In the genomic region with DNA sequence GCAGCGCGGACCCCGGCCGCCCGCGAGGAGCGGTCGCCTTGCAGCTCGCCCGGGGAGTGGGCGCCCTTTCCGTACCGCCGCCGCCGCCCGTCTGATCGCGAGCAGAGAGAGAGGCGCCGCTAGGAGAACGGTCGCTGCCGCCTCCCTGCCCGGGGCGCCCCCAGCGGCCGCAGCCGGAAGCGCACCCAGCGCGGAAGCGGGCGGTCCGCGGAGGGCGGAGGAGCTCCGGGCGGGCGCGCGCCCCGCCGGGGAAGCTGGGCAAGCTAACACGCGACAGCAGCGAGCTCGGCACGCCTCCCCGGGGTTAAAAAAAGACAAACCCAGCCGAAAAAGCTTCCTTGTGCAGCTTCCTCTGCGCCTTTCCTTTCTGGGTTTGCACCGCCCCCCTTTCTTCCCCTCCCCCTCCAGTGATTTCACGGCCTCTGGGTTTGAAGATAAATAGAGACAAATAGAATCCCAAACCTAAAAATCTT, we compare ENCODE assay signal across 8 mouse cellular contexts. TPM values are rescaled to one million over a fixed set of nuclear protein-coding genes. Genes with fewer than 3 reads are reported as not detected.
DNase-seq lines count a peak whose midpoint lies in the region; ATAC-seq and TF ChIP-seq lines count a peak whose summit lies in the region.

Gene Fam102b, minus strand, starts transcription at position 93 of the 473 bp plus-strand sequence.

- H3K36me3 ChIP-seq in hindbrain, embryonic 16.5 days (ENCODE audit: control insufficient read depth, insufficient read depth, low read length): no peaks in the 10 kb centered on the region
- H3K36me3 ChIP-seq in megakaryocyte, embryonic 14.5 days (replicated peaks; ENCODE audit: low read length): peaks cover 11% of the 10 kb centered on the region

- peak within 1 kb of the TSS; percentile 89 for H3K9ac ChIP-seq in hindbrain, embryonic 16.5 days (ENCODE audit: low read depth, low read length)

- H3K4me2 ChIP-seq in hindbrain, embryonic 16.5 days (ENCODE audit: low read length): peak within 1 kb of the TSS; percentile 69

- peak within 1 kb of the TSS; percentile 88 for H3K27ac ChIP-seq in gastrocnemius, adult 2 months
- peak within 1 kb of the TSS; percentile 86 for H3K27ac ChIP-seq in hindbrain, embryonic 16.5 days (ENCODE audit: low read depth, low read length)

- peak; percentile 73 for ATAC-seq in common myeloid progenitor, adult 5-6 weeks (replicated peaks; ENCODE audit: low read depth, poor library complexity, severe bottlenecking)
- peak; percentile 90 for ATAC-seq in hindbrain, embryonic 16.5 days

- no peaks in the 10 kb centered on the region for H3K27me3 ChIP-seq in hindbrain, embryonic 16.5 days (replicated peaks; ENCODE audit: control insufficient read depth, insufficient read depth, low read length)
- no peaks in the 10 kb centered on the region for H3K27me3 ChIP-seq in megakaryocyte, embryonic 14.5 days (replicated peaks)

- peak; percentile 91 for DNase-seq in adipocyte (ENCODE audit: low spot score)
- peak; percentile 94 for DNase-seq in gastrocnemius, adult 2 months
- DNase-seq in left cerebral cortex, adult 9 months (ENCODE audit: low spot score in 2 of 2): peak; percentile 56 to 81
- peak; percentile 78 to 83 for DNase-seq in right cerebral cortex, adult 2 months (ENCODE audit: low spot score in 2 of 2)
- DNase-seq in urinary bladder, postnatal 10 days (ENCODE audit: low spot score): peak; percentile 47

- intact Hi-C loops in gastrocnemius, adult 2 months (cut with DNase I): no loop called here

- peak; percentile 96 for TF ChIP-seq CTCF in gastrocnemius, adult 2 months (IDR thresholded peaks at IDR 0.05)

- WGBS in hindbrain, embryonic 16.5 days: under 1% methylated on average over 40 of the region's 54 CpGs

- H3K4me1 ChIP-seq in hindbrain, embryonic 16.5 days (ENCODE audit: control insufficient read depth, insufficient read depth, low read depth, low read length): peaks cover 17% of the 10 kb centered on the region
- peaks cover 66% of the 10 kb centered on the region for H3K4me1 ChIP-seq in megakaryocyte, embryonic 14.5 days

- peak within 1 kb of the TSS; percentile 89 for H3K4me3 ChIP-seq in gastrocnemius, adult 2 months
- H3K4me3 ChIP-seq in hindbrain, embryonic 16.5 days (ENCODE audit: low read length): peak within 1 kb of the TSS; percentile 75
- H3K4me3 ChIP-seq in megakaryocyte, embryonic 14.5 days (replicated peaks): peak within 1 kb of the TSS; percentile 91

- H3K9me3 ChIP-seq in hindbrain, embryonic 16.5 days (ENCODE audit: control insufficient read depth, low read length): no peaks in the 10 kb centered on the region
- H3K9me3 ChIP-seq in megakaryocyte, embryonic 14.5 days: no peaks in the 10 kb centered on the region

RNA-seq across cellular contexts. Expression of gene Fam102b, which starts in this region (rescaled TPM):
- total RNA-seq in common myeloid progenitor, adult 5-6 weeks (2017): 18.9 and 21.0 TPM in 2 replicates
- total RNA-seq in gastrocnemius, adult 2 months (2021): 1 to 10 TPM; 6.2 to 8.0 TPM
- 11.0 and 12.6 TPM in 2 replicates for polyA plus RNA-seq in hindbrain, embryonic 16.5 days (2015; fragmentation: Nextera tagmentation; extraction: Ambion mirVana)
- polyA plus RNA-seq in megakaryocyte, embryonic 14.5 days (2012; ENCODE audit: insufficient read depth, low replicate concordance): 0.28 and 0.58 TPM in 2 replicates

Comparison
In these comparisons a context has a peak if more than half of its experiments do, and no peak if none do; other contexts are left out.
1. Peak in every context shown above with its lines: DNase-seq, ATAC-seq, H3K4me3 ChIP-seq and H3K27ac ChIP-seq.